Mouse (Mus musculus) B cell, adult 2 months (primary cell): ENCODE measurements around the gene Cnr2.

Source experiments
- DNase-seq, 2 experiments: peaks; one replicate each; pipeline ENCODE4 v3.0.0; 2022

Gene Cnr2

GRCm38 (mm10) chr4:135876583-135877020 lies 18.6 kb upstream of the Cnr2 start:
- DNase-seq: peak; percentile 88 to 91

GRCm38 (mm10) chr4:135877742-135878141 lies 17.5 kb upstream of the Cnr2 start:
- no peak for DNase-seq

- DNase-seq: no peak
Measured at GRCm38 (mm10) chr4:135879021-135879420, 16.2 kb upstream of the Cnr2 start.

- no peak for DNase-seq
Measured at GRCm38 (mm10) chr4:135880018-135880417, 15.2 kb upstream of the Cnr2 start.

GRCm38 (mm10) chr4:135880576-135880975 lies 14.6 kb upstream of the Cnr2 start:
- DNase-seq: no peak

GRCm38 (mm10) chr4:135882023-135882422 lies 13.2 kb upstream of the Cnr2 start:
- DNase-seq: no peak

- DNase-seq: no peak
Measured at GRCm38 (mm10) chr4:135883401-135883851, 11.8 kb upstream of the Cnr2 start.

GRCm38 (mm10) chr4:135883881-135884516 lies 11.2 kb upstream of the Cnr2 start:
- DNase-seq: no peak

- no peak for DNase-seq
Measured at GRCm38 (mm10) chr4:135884531-135884930, 10.7 kb upstream of the Cnr2 start.

GRCm38 (mm10) chr4:135885676-135886075 lies 9.5 kb upstream of the Cnr2 start:
- no peak for DNase-seq

GRCm38 (mm10) chr4:135886184-135886583 lies 9.0 kb upstream of the Cnr2 start:
- no peak for DNase-seq

- DNase-seq: no peak
Measured at GRCm38 (mm10) chr4:135888448-135889057, 6.6 kb upstream of the Cnr2 start.

- DNase-seq: no peak
Measured at GRCm38 (mm10) chr4:135889146-135889883, 5.9 kb upstream of the Cnr2 start.

GRCm38 (mm10) chr4:135889884-135890283 lies 5.3 kb upstream of the Cnr2 start:
- DNase-seq: peak; percentile 84 to 86

GRCm38 (mm10) chr4:135891539-135891938 lies 3.7 kb upstream of the Cnr2 start:
- DNase-seq: no peak

GRCm38 (mm10) chr4:135892884-135893283 lies 2.3 kb upstream of the Cnr2 start:
- peak in 1 of 2 experiments; percentile 48 for DNase-seq

GRCm38 (mm10) chr4:135896157-135896556 lies 963 bp downstream of the Cnr2 start:
- peak in 1 of 2 experiments; percentile 54 for DNase-seq

GRCm38 (mm10) chr4:135898380-135899049 lies 3.3 kb downstream of the Cnr2 start:
- peak; percentile 79 to 85 for DNase-seq

- DNase-seq: peak in 1 of 2 experiments; percentile 24
Measured at GRCm38 (mm10) chr4:135899050-135899448, 3.9 kb downstream of the Cnr2 start.

- peak; percentile 93 to 95 for DNase-seq
Measured at GRCm38 (mm10) chr4:135900008-135900407, 4.8 kb downstream of the Cnr2 start.

GRCm38 (mm10) chr4:135902606-135903242 lies 7.5 kb downstream of the Cnr2 start:
- DNase-seq: peak in 1 of 2 experiments; percentile 56

- DNase-seq: no peak
Measured at GRCm38 (mm10) chr4:135904810-135905209, 9.6 kb downstream of the Cnr2 start.

GRCm38 (mm10) chr4:135906633-135907032 lies 11.4 kb downstream of the Cnr2 start:
- DNase-seq: no peak
